Mouse (Mus musculus) layer of hippocampus, adult 2 months (tissue): ENCODE data around the gene Oip5. TPM values are rescaled to one million over a fixed set of nuclear protein-coding genes. Genes with fewer than 3 reads are reported as not detected.

Source experiments
- DNase-seq, 2 experiments: peaks; one replicate each; pipeline ENCODE4 v3.0.0; 2022; ENCODE audit warnings: low spot score in 2 of 2
- H3K27ac ChIP-seq: fragments of 200-600 bp; 2 replicates; pipeline ENCODE4 v1.8.1; 2022
- H3K4me3 ChIP-seq: fragments of 200-600 bp; 2 replicates; pipeline ENCODE4 v1.8.1; 2022; ENCODE audit warnings: mild to moderate bottlenecking
- CTCF ChIP-seq: fragments of 200-600 bp; conservative IDR thresholded peaks from 2 replicates; pipeline ENCODE4 v1.8.1; 2022; ENCODE audit warnings: antibody characterized with exemption, mild to moderate bottlenecking, moderate library complexity
- total RNA-seq, 2 experiments: library from RNA; stranded (reverse); gene quantifications; 2 replicates each; pipeline ENCODE4 v1.2.3; 2021

The Oip5 gene
- total RNA-seq, 2 experiments from 2014 or later = 0.91 to 0.92 TPM

DNA sequence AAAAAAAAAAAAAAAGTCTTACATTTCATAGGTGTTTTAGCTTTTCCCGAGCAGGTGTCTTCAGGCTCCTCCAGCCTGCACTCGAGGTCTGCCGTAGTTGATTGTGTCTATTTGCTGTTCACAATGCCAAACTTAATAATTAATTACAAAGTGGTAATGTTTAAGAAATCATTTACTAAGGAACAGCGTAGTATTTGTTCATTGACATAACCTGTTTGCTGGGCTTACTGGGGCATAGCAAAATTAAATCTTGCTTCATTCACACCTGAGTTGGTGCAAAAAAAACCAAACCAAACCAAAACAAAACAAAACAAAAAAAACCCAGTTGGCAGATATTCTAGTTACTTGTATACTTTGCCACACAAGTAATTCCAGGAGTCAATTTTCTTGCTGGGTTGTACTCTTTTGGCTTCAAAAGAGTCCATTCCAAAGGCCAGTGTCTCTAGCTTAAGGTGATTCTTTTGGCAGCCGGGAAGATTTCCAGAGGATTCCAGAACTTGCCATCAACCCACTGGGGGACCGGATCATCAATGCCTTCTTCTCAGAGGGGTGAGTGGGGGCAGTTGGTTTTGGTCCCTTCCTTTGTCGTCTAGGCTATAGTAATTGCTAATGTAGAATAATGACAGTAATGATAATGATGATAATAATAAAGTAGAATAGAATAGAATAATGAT, 52.0 kb downstream of the Oip5 start:
- TF ChIP-seq CTCF = no peak
- DNase-seq = no peak
- no peak overlapping the region for H3K27ac ChIP-seq

DNA sequence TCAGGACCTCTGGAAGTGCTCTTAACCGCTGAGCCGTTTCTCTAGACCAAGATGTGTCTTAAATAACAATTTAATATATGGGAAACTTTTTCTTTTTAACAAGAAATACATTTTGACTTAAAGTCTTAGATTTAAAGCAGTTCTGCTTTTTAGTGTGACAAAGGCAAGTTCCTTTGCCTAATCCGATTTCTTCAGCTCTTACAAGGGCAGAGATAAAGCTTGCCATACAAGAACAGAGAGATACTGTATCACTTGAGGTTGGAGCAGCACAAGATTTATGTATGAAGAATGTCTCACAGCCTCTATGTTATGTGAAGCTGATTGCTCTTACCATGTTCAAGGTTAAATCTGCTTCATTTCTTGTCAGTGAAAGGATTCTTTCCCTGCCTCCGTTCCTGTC, 53.0 kb downstream of the Oip5 start:
- no peak for DNase-seq
- H3K27ac ChIP-seq = no peak overlapping the region
- no peak for TF ChIP-seq CTCF
- no peak overlapping the region for H3K4me3 ChIP-seq

More for the DNA sequence above, 52.0 kb downstream of the Oip5 start:
- no peak overlapping the region for H3K4me3 ChIP-seq

DNA sequence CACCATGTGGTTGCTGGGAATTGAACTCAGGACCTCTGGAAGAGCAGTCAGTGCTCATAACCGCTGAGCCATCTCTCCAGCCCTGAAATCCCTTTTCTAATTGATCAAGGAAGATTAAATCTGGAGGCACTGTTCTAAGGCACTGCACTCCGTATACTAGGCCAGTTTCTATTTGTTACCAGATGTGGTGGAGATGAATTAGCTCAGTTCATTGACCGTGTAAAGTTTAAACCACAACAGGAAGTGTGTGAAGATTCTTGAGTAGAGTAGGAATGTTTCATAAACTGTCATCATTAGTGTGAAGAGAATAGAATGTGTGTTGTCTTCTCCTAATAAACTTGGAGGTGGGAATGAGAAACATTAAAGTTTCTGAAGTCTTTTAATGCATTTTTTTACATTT, 56.5 kb downstream of the Oip5 start:
- TF ChIP-seq CTCF = no peak

More for the DNA sequence above, 56.5 kb downstream of the Oip5 start:
- no peak for DNase-seq
- no peak overlapping the region for H3K27ac ChIP-seq
- no peak overlapping the region for H3K4me3 ChIP-seq

Other genes with a start within 250 kb of the Oip5 start
- 10 to 100 TPM; 21.0 to 21.6 TPM for gene Ino80, start 140.8 kb downstream of the Oip5 start, total RNA-seq
- gene Exd1, start 70.8 kb downstream of the Oip5 start, total RNA-seq = 1 to 10 TPM in 1 of 2 experiments, under 1 TPM in 1; 0.49 to 1.3 TPM
- 100 to 1,000 TPM; 155 to 157 TPM for gene Chp1, start 70.8 kb downstream of the Oip5 start, total RNA-seq
- gene Nusap1, start 171 bp downstream of the Oip5 start, total RNA-seq = under 1 TPM; 0.88 to 0.97 TPM
- 10 to 100 TPM; 30.7 to 31.9 TPM for gene Ndufaf1, start 44.4 kb upstream of the Oip5 start, total RNA-seq
- gene Rtf1, start 56.6 kb upstream of the Oip5 start, total RNA-seq = 10 to 100 TPM; 60.3 to 62.9 TPM
- gene Itpka, start 123.9 kb upstream of the Oip5 start, total RNA-seq = 100 to 1,000 TPM; 265 to 270 TPM
- 10 to 100 TPM; 13.7 to 14.3 TPM for gene Ltk, start 142.0 kb upstream of the Oip5 start, total RNA-seq
- 10 to 100 TPM; 18.6 to 19.6 TPM for gene Rpap1, start 169.1 kb upstream of the Oip5 start, total RNA-seq
- gene Tyro3, start 179.3 kb upstream of the Oip5 start, total RNA-seq = 10 to 100 TPM; 75.5 to 80.8 TPM